Mouse (Mus musculus): ENCODE measurements around the gene Lyzl4. TPM values are rescaled to one million over a fixed set of nuclear protein-coding genes. Genes with fewer than 3 reads are reported as not detected.

The Lyzl4 gene
- 0.32 TPM in 1 of 2 replicates, not detected in the other for polyA plus RNA-seq (2015; fragmentation: Nextera tagmentation; extraction: Ambion mirVana)

GRCm38 (mm10) chr9:121642001-121642400 is at the start of gene Lyzl4:
TSS of gene Lyzl4 (minus strand) at chr9:121642096.
- ATAC-seq (ENCODE audit: low FRiP score): peak; percentile 65
- peak within 1 kb of the TSS; percentile 69 for H3K9ac ChIP-seq
- peaks cover 26% of the 10 kb centered on the region for H3K4me1 ChIP-seq (replicated peaks)
- no peak within 1 kb of the TSS for H3K27ac ChIP-seq
- under 1% methylated on average over 26 of the region's 26 CpGs for WGBS
- H3K4me3 ChIP-seq: peak within 1 kb of the TSS; percentile 53
- no peaks in the 10 kb centered on the region for H3K36me3 ChIP-seq
- H3K4me2 ChIP-seq: peak within 1 kb of the TSS; percentile 90
- H3K27me3 ChIP-seq: peaks cover 76% of the 10 kb centered on the region
- no peaks in the 10 kb centered on the region for H3K9me3 ChIP-seq

DNA sequence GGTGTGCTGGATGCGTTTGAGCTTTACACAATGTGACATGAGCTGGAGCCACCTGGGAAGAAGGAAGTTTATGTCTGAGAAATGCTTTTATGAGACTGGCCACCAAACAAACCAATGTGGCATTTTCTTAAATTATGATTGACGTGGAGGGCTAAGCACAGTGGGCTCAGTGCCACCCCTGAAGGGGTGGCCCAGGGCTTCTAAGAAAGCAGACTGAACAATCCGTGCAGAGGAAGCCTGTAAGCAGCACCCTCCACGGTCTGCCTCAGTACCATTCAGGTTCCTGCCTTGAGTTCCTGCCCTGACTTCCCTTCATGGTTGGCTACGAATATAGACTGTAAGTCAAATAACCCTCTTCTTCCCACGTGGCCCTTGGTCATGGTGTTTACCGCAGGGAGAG is 48.8 kb upstream of the Lyzl4 start:
- Histone ChIP-seq H3K4me1 (replicated peaks) (peaks cover 23% of the 10 kb centered on the region), H3K9ac (peak overlapping the region; percentile 19; the same call in 1 of the 2 replicates), H3K36me3 (peaks cover 65% of the 10 kb centered on the region), H3K4me3 (no peak overlapping the region), H3K4me2 (peak overlapping the region; percentile 49), H3K27me3 (no peaks in the 10 kb centered on the region), H3K27ac (peak overlapping the region; percentile 88), H3K9me3 (no peaks in the 10 kb centered on the region)
- WGBS: 73% methylated on average over 7 of the region's 7 CpGs
- ATAC-seq (ENCODE audit: low FRiP score): peak; percentile 45

- Histone ChIP-seq H3K9ac (peak overlapping the region; percentile 30; the same call in 1 of the 2 replicates), H3K36me3 (peaks cover 65% of the 10 kb centered on the region)
Measured at GRCm38 (mm10) chr9:121690200-121690651, 48.3 kb upstream of the Lyzl4 start.

DNA sequence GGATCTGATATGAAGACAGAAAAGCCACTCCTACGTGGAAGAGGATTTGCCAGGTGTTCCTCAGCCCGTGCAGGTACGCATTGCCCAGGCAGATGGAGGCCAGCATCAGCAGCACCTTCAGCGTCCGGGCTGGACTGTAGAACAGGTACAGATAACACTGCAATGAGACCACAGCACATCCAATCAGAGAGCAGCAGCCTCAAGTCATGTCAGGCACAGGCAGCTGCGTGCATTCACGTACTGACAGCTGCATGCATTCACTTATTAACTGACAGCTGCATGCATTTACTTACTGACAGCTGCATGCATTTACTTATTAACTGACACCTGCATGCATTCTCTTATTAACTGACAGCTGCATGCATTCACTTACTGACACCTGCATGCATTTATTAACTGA is 42.8 kb upstream of the Lyzl4 start:
- no peak overlapping the region for H3K9ac ChIP-seq
- ATAC-seq (ENCODE audit: low FRiP score): no peak
- no peaks in the 10 kb centered on the region for H3K27me3 ChIP-seq
- no peak overlapping the region for H3K4me2 ChIP-seq
- H3K9me3 ChIP-seq: no peaks in the 10 kb centered on the region
- WGBS: 81% methylated on average over 7 of the region's 7 CpGs
- no peak overlapping the region for H3K4me3 ChIP-seq
- H3K36me3 ChIP-seq: peaks cover 72% of the 10 kb centered on the region
- H3K27ac ChIP-seq: no peak overlapping the region
- H3K4me1 ChIP-seq (replicated peaks): peaks cover 8% of the 10 kb centered on the region

More at GRCm38 (mm10) chr9:121690200-121690651, 48.3 kb upstream of the Lyzl4 start:
- 25% methylated on average over 15 of the region's 15 CpGs for WGBS
- ATAC-seq (ENCODE audit: low FRiP score): peak; percentile 87
- H3K27ac ChIP-seq: peak overlapping the region; percentile 88
- H3K4me2 ChIP-seq: peak overlapping the region; percentile 49
- no peaks in the 10 kb centered on the region for H3K9me3 ChIP-seq
- H3K27me3 ChIP-seq: no peaks in the 10 kb centered on the region
- H3K4me1 ChIP-seq (replicated peaks): peaks cover 23% of the 10 kb centered on the region
- peak overlapping the region; percentile 17; the same call in 1 of the 2 replicates for H3K4me3 ChIP-seq

GRCm38 (mm10) chr9:121682037-121682680 is 40.3 kb upstream of the Lyzl4 start:
- H3K4me3 ChIP-seq: no peak overlapping the region
- H3K4me1 ChIP-seq (replicated peaks): peaks cover 10% of the 10 kb centered on the region
- no peak overlapping the region for H3K4me2 ChIP-seq
- no peak overlapping the region for H3K9ac ChIP-seq
- no peaks in the 10 kb centered on the region for H3K9me3 ChIP-seq
- 76% methylated on average over 18 of the region's 18 CpGs for WGBS
- no peaks in the 10 kb centered on the region for H3K27me3 ChIP-seq
- no peak overlapping the region for H3K27ac ChIP-seq
- H3K36me3 ChIP-seq: peaks cover 54% of the 10 kb centered on the region
- no peak for ATAC-seq (ENCODE audit: low FRiP score)

DNA sequence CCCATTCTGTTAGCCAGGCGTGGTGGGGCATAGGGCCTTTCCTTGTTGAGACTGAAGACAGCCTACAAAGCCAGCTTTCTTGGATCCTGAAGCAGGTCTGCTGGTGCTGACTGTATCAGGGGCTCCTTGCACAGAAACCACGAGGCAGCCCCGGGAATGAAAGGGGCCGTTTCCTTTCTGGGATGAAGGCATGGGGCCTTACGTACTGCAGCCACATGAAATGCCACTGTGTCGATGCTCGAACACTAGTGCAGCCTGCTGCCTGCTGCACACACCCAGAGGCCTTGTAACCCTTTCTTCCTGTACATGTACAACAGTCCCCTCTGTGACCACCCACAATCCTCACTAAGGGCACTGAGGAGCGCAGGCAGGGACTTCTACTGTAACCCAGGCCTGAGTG is 39.3 kb upstream of the Lyzl4 start:
- Histone ChIP-seq H3K4me3 (no peak overlapping the region), H3K36me3 (peaks cover 47% of the 10 kb centered on the region), H3K27ac (no peak overlapping the region), H3K9ac (no peak overlapping the region), H3K27me3 (no peaks in the 10 kb centered on the region), H3K4me1 (replicated peaks) (peaks cover 10% of the 10 kb centered on the region), H3K9me3 (no peaks in the 10 kb centered on the region), H3K4me2 (no peak overlapping the region)
- no peak for ATAC-seq (ENCODE audit: low FRiP score)
- WGBS: 81% methylated on average over 8 of the region's 8 CpGs

DNA sequence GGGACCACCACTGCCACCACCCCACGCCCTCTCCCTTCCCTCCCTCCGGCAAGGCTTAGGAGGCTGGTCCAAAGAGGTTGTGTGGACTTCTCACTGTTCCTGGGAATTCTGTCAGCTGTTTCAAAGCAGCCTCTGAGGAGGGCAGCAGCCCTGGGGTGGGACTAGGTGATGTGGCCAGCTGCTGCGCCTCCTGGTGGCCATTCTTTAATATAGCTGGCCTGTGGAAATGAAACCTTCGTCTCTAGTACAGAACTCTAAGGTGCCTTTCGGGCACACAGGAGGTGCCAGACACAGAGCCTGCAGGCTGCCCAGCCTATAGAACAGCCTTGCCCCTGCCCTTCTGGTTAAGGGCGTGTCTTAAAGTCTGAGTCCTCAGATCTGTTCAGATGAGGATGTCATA is 37.7 kb upstream of the Lyzl4 start:
- ATAC-seq (ENCODE audit: low FRiP score): peak; percentile 77
- Histone ChIP-seq H3K4me1 (replicated peaks) (peaks cover 10% of the 10 kb centered on the region), H3K4me3 (no peak overlapping the region), H3K27me3 (no peaks in the 10 kb centered on the region), H3K27ac (0 out of 2 replicates have a peak overlapping the region, but pooled peaks have one; percentile 18), H3K9ac (no peak overlapping the region), H3K9me3 (no peaks in the 10 kb centered on the region), H3K4me2 (no peak overlapping the region), H3K36me3 (peaks cover 33% of the 10 kb centered on the region)
- WGBS: 19% methylated on average over 6 of the region's 6 CpGs

DNA sequence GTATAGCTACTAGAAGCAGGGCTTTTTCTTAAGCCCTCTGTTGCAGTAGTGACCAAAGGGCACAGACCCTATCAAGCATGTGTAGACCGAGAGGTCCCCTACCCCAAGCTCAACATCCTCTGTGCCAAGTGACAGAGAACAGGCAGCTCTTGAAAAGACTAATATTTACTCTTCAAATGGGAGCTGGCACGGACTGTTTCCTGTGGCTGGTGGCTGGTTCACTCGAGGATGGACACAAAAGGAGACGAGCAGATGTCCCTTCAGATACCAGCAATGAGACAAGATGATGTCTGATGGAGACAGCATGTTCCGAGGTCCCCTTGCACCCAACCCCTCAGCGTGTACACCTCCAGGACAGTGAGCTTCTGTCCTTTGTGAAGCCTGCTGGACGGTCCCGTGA is 35.6 kb upstream of the Lyzl4 start:
- Histone ChIP-seq H3K27me3 (0 out of 2 replicates have a peak, but pooled peaks cover 3% of the 10 kb centered on the region), H3K4me2 (no peak overlapping the region), H3K4me1 (replicated peaks) (peaks cover 11% of the 10 kb centered on the region), H3K36me3 (peaks cover 14% of the 10 kb centered on the region), H3K9me3 (no peaks in the 10 kb centered on the region), H3K9ac (no peak overlapping the region), H3K4me3 (no peak overlapping the region), H3K27ac (no peak overlapping the region)
- no peak for ATAC-seq (ENCODE audit: low FRiP score)
- 82% methylated on average over 8 of the region's 8 CpGs for WGBS

GRCm38 (mm10) chr9:121677069-121677468 is 35.2 kb upstream of the Lyzl4 start:
- no peak overlapping the region for H3K9ac ChIP-seq
- no peak overlapping the region for H3K27ac ChIP-seq
- ATAC-seq (ENCODE audit: low FRiP score): no peak
- WGBS: 83% methylated on average over 4 of the region's 4 CpGs
- H3K4me3 ChIP-seq: no peak overlapping the region
- H3K36me3 ChIP-seq: peaks cover 10% of the 10 kb centered on the region
- H3K4me2 ChIP-seq: no peak overlapping the region
- peaks cover 15% of the 10 kb centered on the region for H3K4me1 ChIP-seq (replicated peaks)
- 0 out of 2 replicates have a peak, but pooled peaks cover 3% of the 10 kb centered on the region for H3K27me3 ChIP-seq
- H3K9me3 ChIP-seq: no peaks in the 10 kb centered on the region

GRCm38 (mm10) chr9:121675556-121675955 is 33.7 kb upstream of the Lyzl4 start:
- Histone ChIP-seq H3K36me3 (no peaks in the 10 kb centered on the region), H3K9me3 (no peaks in the 10 kb centered on the region), H3K9ac (no peak overlapping the region), H3K4me2 (no peak overlapping the region), H3K4me3 (no peak overlapping the region), H3K27me3 (peaks cover 8% of the 10 kb centered on the region; the same call in 1 of the 2 replicates), H3K27ac (no peak overlapping the region), H3K4me1 (replicated peaks) (peaks cover 19% of the 10 kb centered on the region)
- WGBS: 77% methylated on average over 2 of the region's 2 CpGs
- no peak for ATAC-seq (ENCODE audit: low FRiP score)

DNA sequence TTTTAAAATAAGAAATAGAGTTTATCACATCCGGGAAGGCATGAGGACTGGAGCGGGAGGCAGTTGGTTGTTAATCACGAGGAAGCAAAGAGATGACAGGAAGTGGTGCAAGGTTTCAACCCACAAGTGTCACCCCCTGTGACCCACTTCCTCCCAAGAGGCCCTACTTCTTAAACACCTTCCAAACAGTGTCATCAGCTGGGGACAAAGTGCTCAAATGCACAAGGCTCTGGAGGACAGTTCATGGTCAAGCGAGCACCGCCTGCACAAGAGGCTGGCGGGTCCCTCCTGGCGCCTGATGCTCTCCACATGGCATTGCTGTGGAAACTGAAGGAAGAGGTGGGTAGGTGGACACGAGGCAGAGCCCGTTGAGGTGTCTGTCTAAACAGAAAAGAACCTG is 33.1 kb upstream of the Lyzl4 start:
- no peak for ATAC-seq (ENCODE audit: low FRiP score)
- Histone ChIP-seq H3K4me1 (replicated peaks) (peaks cover 21% of the 10 kb centered on the region), H3K27me3 (peaks cover 13% of the 10 kb centered on the region), H3K9ac (no peak overlapping the region), H3K27ac (no peak overlapping the region), H3K36me3 (no peaks in the 10 kb centered on the region), H3K4me3 (no peak overlapping the region), H3K9me3 (no peaks in the 10 kb centered on the region), H3K4me2 (no peak overlapping the region)
- WGBS: 88% methylated on average over 9 of the region's 9 CpGs

DNA sequence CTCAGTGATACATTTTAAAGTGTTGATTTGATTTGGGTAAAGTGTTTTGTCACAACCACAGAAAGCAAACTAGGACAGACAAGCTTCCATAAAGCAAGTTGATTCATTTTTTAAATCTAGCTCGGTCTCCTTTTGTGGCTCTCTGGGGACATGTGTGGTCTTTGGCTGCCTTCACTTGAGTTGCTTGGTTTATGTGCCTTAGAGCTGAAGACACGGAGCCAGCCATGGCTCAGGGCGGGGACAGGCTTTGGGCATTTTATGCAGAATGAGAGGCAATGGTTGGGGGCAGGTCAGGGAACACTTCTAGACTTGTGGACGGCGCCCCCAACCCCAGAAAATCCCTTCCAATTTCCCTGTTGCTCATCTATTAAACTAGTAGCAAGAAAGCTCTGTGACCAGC is 31.8 kb upstream of the Lyzl4 start:
- 87% methylated on average over 5 of the region's 5 CpGs for WGBS
- ATAC-seq (ENCODE audit: low FRiP score): no peak
- no peak overlapping the region for H3K9ac ChIP-seq

GRCm38 (mm10) chr9:121672311-121672710 is 30.4 kb upstream of the Lyzl4 start:
- Histone ChIP-seq H3K27ac (no peak overlapping the region; the same call in 1 of the 2 replicates), H3K9ac (no peak overlapping the region), H3K27me3 (peaks cover 38% of the 10 kb centered on the region), H3K4me2 (no peak overlapping the region), H3K4me1 (replicated peaks) (peaks cover 36% of the 10 kb centered on the region), H3K4me3 (no peak overlapping the region), H3K9me3 (no peaks in the 10 kb centered on the region), H3K36me3 (no peaks in the 10 kb centered on the region)
- WGBS: 62% methylated on average over 5 of the region's 5 CpGs
- no peak for ATAC-seq (ENCODE audit: low FRiP score)

More for the DNA sequence above, 31.8 kb upstream of the Lyzl4 start:
- Histone ChIP-seq H3K27me3 (peaks cover 24% of the 10 kb centered on the region), H3K4me2 (no peak overlapping the region), H3K4me1 (replicated peaks) (peaks cover 27% of the 10 kb centered on the region), H3K27ac (no peak overlapping the region), H3K9me3 (no peaks in the 10 kb centered on the region), H3K36me3 (no peaks in the 10 kb centered on the region), H3K4me3 (no peak overlapping the region)

All from hindbrain, embryonic 13.5 days (tissue).